Mouse (Mus musculus): ENCODE measurements around the gene Abcd2.

Abcd2 gene

DNA sequence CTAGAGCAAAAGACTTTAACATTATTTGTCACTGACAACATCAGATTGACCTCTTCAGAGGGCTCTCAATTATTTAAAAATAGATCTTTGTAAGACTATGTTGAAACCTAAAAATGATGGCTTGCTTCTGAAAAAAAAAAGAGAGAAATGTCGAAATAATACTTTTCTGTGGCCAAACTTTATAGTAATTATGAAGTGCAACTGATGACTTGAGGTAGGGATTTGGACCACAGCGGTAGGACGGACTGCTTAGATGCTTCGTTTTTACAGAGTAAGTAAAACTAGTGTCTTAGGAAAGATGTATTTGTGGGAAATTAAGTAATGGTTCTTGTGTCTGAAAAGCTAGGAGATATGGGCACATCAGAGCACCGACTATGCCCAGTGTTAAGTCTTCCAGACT lies 30.4 kb downstream of the Abcd2 start:
- no peak for DNase-seq

DNA sequence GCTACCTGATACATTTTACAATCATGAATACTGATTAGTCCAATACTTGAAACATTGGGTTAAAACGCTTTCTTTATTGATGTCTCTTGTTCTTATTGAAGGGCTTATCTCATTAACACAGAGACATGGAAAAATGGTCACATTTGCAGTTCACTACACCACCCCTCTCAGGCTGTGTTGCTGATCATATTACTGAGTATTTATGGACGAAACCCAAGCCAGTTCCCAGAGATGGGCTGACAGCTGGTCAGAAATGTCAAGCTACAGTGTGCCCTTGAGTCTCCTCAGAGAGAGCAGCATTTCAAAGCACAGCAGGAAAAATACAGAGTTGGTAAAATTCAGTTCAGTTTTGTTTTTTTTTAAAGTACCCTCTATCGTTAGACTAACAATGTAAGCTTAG lies 38.3 kb downstream of the Abcd2 start:
- DNase-seq = no peak

DNA sequence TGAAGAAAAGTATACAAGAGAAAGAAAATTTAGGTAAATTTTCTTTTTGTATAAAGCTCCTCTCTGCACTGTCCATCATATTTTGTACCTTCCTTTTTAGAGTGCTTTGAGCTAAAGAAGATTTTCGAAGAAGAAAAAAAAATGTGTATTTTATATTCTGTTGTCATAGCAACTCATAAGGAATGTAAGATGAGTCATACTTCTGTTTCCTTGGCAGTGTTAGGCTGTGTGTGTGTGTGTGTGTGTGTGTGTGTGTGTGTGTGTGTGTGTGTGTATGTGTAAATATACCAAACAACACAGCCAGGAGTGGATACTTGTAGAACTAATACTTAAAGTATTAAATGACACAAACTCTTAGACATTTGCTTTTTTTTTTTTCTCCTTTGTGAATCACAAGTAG lies 39.0 kb downstream of the Abcd2 start:
- DNase-seq = no peak

DNA sequence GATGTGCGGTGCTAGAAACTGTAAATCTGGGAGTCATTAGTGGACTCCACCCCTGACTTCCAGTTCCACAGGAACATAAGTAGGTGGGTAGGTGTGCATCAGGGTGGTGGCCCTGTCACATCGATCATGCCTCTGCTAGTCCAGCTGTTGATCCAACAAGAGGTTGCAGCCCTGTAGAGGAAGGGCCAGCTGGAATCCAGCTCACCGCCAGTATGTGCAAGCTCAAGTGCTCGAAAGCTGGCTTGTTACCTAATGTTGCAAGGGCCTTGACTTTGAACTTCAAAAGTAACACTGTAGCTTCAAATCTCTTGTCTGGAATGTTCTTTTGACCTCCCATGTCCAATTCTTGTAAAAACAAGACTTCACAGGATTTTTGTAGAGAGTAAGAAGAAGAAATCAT lies 67.0 kb downstream of the Abcd2 start:
- DNase-seq = no peak

DNA sequence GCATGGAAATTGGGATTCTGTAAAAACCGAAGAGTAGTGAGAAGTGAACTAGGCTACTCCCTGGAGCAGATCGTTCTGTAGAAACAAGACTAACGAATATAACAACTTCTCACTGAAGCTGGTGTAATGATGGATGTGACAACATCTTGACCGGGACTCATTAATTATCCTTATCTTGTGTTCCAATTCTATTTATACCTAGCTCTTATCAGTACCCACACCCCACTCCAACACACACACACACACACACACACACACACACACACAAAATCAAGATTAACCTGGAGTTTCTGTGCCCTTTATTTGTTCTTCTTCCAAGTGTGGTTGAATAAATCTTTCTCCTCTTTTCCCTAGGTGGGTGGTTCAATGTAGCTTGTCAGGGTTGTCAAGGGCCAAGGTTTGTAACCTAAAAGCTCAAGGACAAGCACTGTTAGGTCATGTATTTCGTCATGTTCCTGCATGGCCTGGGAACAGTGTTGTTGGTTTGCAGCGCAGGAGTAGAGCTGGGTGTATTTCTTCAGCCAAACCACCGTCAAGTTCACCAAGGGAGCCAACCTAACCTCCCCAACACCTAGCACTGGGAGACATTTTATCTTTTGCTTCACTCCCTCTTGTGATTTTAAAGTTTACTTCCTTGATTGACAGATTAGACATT lies 78.9 kb downstream of the Abcd2 start:
- DNase-seq = no peak

DNA sequence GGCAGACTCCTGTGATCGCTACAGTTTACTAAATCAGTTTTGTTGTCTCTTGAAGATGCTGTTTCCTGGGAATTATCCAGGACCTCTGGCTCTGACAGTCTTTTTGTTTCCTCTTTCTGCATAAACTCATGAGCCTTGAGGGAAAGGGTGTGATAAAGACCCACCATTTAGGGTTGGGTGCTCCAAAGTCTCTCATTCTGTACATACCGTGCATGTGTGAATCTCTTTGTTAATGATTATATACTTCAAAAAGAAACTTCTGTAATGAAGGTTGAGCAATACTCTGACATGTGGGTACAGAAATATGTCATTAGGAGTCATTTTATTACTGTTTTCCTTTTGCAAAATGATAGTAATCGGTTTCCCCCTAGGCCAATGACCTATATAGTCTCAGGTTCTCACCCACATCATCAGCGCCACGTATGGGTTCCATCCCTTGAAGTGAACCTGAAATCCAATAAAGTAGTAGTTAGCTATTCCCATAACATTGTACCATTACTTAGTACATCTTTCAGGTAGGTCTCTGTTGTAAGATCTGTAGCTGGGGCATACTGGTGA lies 83.4 kb downstream of the Abcd2 start:
- DNase-seq = no peak

DNA sequence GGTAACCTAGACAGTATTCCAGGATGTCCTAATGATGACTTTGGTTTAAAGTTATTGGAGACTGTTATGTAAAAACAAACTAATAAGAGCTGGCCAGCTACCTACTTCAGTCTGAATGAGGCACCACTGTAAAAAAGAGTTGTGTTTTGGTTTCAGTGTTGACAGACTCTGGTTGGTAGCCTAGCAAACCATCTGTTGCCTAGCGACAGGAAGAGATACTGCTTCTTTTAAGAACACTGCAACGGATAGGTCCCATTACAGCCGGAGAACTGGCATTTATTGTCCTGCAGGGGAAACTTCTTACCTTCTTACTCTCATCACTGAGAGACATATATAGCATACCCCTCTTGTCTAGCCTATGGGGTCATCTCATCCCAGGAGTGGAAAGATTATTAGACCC lies 86.7 kb downstream of the Abcd2 start:
- DNase-seq = no peak

DNA sequence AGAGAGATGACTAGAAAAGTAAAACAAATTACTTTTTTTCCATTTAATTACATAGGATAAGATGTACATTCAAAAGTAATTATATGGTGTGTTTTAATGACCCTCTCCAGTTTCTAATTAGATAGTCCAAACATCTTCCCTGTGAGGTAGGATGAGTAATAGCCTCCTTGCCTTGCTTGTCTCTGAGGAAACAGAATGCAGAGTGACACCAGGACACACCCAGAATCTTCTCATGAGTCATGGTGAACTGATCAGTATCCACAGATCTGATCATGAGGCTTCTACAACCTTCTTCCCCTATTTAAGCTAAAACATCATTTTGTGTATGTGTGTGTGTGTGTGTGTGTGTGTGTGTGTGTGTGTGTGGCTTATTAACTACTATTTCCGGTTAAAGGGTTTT lies 87.3 kb downstream of the Abcd2 start:
- no peak for DNase-seq

DNA sequence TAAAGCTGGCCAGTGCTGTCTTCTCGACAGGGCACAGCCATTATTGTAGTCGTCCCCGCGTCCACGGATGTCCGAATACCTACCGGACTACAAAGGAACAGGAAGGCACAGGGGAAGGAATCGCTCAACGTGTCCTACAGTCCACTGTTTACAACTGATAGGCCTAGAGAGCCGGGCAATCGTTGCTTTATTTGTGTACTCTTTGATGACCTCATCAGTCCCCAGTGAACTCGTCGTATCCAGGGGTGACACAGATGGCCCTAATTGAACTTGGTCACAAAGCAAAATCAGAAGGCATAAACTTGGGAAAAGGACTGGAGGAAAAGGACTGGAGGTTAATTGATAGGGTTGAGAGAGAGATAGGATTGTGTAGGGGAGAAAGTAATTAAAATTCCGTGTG lies 87.8 kb downstream of the Abcd2 start:
- DNase-seq = no peak

DNA sequence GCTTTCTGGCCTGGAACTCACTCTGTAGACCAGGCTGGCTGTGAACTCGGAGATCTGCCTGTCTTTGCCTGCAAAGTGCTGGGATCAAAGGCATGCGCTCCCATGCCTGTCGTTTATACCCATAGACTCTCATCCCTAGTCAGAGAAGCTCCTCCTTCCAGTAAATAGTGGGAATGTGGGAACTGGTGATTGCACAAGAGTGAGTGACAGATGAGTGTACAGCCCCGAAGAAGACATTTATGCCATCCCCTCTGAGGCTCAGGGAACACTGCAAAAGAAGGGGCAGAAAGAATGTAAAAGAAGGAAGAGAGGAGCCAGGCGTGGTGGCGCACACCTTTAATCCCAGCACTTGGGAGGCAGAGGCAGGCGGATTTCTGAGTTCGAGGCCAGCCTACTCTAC lies 88.3 kb downstream of the Abcd2 start:
- no peak for DNase-seq

DNA sequence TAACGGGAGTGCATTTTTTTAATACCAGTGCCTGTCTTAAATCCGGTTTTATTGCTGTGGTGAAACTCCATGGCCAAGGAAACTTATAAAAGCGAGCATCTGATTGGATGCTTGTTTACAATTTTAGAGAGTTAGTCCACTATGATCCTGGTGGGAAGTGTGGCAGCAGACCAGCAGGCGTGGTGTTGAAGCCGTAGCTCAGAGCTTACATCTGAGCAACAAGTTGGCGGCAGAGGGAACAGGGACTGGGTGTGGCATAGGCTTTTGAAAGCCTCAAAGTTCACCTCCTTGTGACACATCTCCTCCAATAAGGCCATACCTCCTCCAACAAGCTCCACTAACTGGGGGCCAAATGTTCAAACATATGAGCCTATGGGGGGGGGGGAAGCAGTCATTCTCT lies 95.0 kb downstream of the Abcd2 start:
- no peak for DNase-seq
